Mouse (Mus musculus) frontal cortex, postnatal 14 days (tissue): Measurements from ENCODE around the gene Atoh7.
A peak's percentile ranks its signal among the peaks of the same experiment; 100 is the strongest.

Source experiments
- DNase-seq, 2 experiments: peaks; one replicate each; pipeline ENCODE4 v3.0.0; 2022; ENCODE audit warnings: low spot score in 2 of 2

Atoh7 gene

GRCm38 (mm10) chr10:63098191-63098590 is 1.3 kb upstream of the Atoh7 start:
- DNase-seq: no peak

- peak; percentile 27 to 53 for DNase-seq
Measured at GRCm38 (mm10) chr10:63099941-63100562, 601 bp downstream of the Atoh7 start.

GRCm38 (mm10) chr10:63100657-63101056 is 1.2 kb downstream of the Atoh7 start:
- DNase-seq: no peak

GRCm38 (mm10) chr10:63113027-63113604 is 13.7 kb downstream of the Atoh7 start:
- DNase-seq: no peak

GRCm38 (mm10) chr10:63113716-63114360 is 14.4 kb downstream of the Atoh7 start:
- no peak for DNase-seq

GRCm38 (mm10) chr10:63115881-63116280 is 16.4 kb downstream of the Atoh7 start:
- no peak for DNase-seq

GRCm38 (mm10) chr10:63116376-63116775 is 16.9 kb downstream of the Atoh7 start:
- DNase-seq: no peak

- no peak for DNase-seq
Measured at GRCm38 (mm10) chr10:63117583-63117982, 18.1 kb downstream of the Atoh7 start.

GRCm38 (mm10) chr10:63119916-63120315 is 20.5 kb downstream of the Atoh7 start:
- DNase-seq: no peak

- no peak for DNase-seq
Measured at GRCm38 (mm10) chr10:63121961-63122360, 22.5 kb downstream of the Atoh7 start.

GRCm38 (mm10) chr10:63122516-63122915 is 23.1 kb downstream of the Atoh7 start:
- peak in 1 of 2 experiments; percentile 32 for DNase-seq

- DNase-seq: no peak
Measured at GRCm38 (mm10) chr10:63123141-63123540, 23.7 kb downstream of the Atoh7 start.

GRCm38 (mm10) chr10:63124016-63124415 is 24.6 kb downstream of the Atoh7 start:
- no peak for DNase-seq

GRCm38 (mm10) chr10:63125343-63125742 is 25.9 kb downstream of the Atoh7 start:
- DNase-seq: no peak

- DNase-seq: no peak
Measured at GRCm38 (mm10) chr10:63126116-63126515, 26.7 kb downstream of the Atoh7 start.

GRCm38 (mm10) chr10:63127156-63127555 is 27.7 kb downstream of the Atoh7 start:
- DNase-seq: no peak

GRCm38 (mm10) chr10:63128256-63128655 is 28.8 kb downstream of the Atoh7 start:
- DNase-seq: no peak

GRCm38 (mm10) chr10:63130500-63130899 is 31.0 kb downstream of the Atoh7 start:
- DNase-seq: no peak

GRCm38 (mm10) chr10:63132356-63132755 is 32.9 kb downstream of the Atoh7 start:
- DNase-seq: no peak

GRCm38 (mm10) chr10:63133326-63133725 is 33.9 kb downstream of the Atoh7 start:
- DNase-seq: no peak

- no peak for DNase-seq
Measured at GRCm38 (mm10) chr10:63135680-63136079, 36.2 kb downstream of the Atoh7 start.

- DNase-seq: no peak
Measured at GRCm38 (mm10) chr10:63136436-63136835, 37.0 kb downstream of the Atoh7 start.

- no peak for DNase-seq
Measured at GRCm38 (mm10) chr10:63142660-63143059, 43.2 kb downstream of the Atoh7 start.
